Mouse (Mus musculus) embryonic facial prominence, embryonic 14.5 days (tissue): ENCODE results near the gene Sdk1. TPM values are rescaled to one million over a fixed set of nuclear protein-coding genes. Genes with fewer than 3 reads are reported as not detected.
A peak's percentile ranks its signal among the peaks of the same experiment; 100 is the strongest.

Source experiments
- ATAC-seq: fragments of 200-750 bp; cut with Nextera tagmentation; 2 replicates; pipeline ENCODE4 v1.8.0; 2017; ENCODE audit warnings: low read depth, moderate number of reproducible peaks, moderate TSS enrichment
- DNase-seq: peaks from one replicate; pipeline ENCODE4 v3.0.0-alpha.2; 2015; ENCODE audit warnings: low spot score
- H3K27ac ChIP-seq: fragments of 300-500 bp; sonication (generic); replicated peaks from 2 replicates; pipeline ENCODE4 v1.5.1; 2014; ENCODE audit warnings: low read depth, mild to moderate bottlenecking, low read length, moderate library complexity
- H3K27me3 ChIP-seq: fragments of 300-500 bp; sonication (generic); replicated peaks from 2 replicates; pipeline ENCODE4 v1.6.1; 2014; ENCODE audit warnings: low read length; ENCODE audit not compliant: control insufficient read depth, insufficient read depth
- H3K36me3 ChIP-seq: fragments of 300-500 bp; sonication (generic); 2 replicates; pipeline ENCODE4 v1.6.1; 2014; ENCODE audit warnings: low read length, mixed read lengths; ENCODE audit not compliant: control insufficient read depth, insufficient read depth
- H3K4me1 ChIP-seq: fragments of 300-500 bp; sonication (generic); 2 replicates; pipeline ENCODE4 v1.6.1; 2014; ENCODE audit warnings: antibody characterized with exemption, low read length; ENCODE audit not compliant: control insufficient read depth, insufficient read depth
- H3K4me2 ChIP-seq: fragments of 300-500 bp; sonication (generic); 2 replicates; pipeline ENCODE4 v1.6.1; 2014; ENCODE audit warnings: low read depth, mild to moderate bottlenecking, low read length, moderate library complexity, mixed read lengths
- H3K4me3 ChIP-seq: fragments of 300-500 bp; sonication (generic); 2 replicates; pipeline ENCODE4 v1.5.1; 2014; ENCODE audit warnings: low read depth, mild to moderate bottlenecking, low read length
- H3K9ac ChIP-seq: fragments of 300-500 bp; sonication (generic); 2 replicates; pipeline ENCODE4 v1.6.1; 2014; ENCODE audit warnings: low read depth, mild to moderate bottlenecking, low read length, moderate library complexity, mixed read lengths
- H3K9me3 ChIP-seq: fragments of 300-500 bp; sonication (generic); 2 replicates; pipeline ENCODE4 v1.6.1; 2016; ENCODE audit warnings: low read length; ENCODE audit not compliant: control insufficient read depth
- WGBS: fragments of 180-500 bp; shearing (Covaris S2); extraction: QIAGEN DNeasy Blood & Tissue Kit; methylation state at CpG from one replicate; pipeline ENCODE4 v1.1.7; 2014; 5-methylcytosine and 5-hydroxymethylcytosine counted together
- polyA plus RNA-seq: library from polyadenylated mRNA; unstranded; fragments of >200 nt; fragmentation: Nextera tagmentation; extraction: Ambion mirVana; gene quantifications from 2 replicates; pipeline ENCODE4 v1.2.1, GENCODE M21; 2014

Gene Sdk1
- polyA plus RNA-seq, 1 experiment from 2014 or later: 2.7 TPM

DNA sequence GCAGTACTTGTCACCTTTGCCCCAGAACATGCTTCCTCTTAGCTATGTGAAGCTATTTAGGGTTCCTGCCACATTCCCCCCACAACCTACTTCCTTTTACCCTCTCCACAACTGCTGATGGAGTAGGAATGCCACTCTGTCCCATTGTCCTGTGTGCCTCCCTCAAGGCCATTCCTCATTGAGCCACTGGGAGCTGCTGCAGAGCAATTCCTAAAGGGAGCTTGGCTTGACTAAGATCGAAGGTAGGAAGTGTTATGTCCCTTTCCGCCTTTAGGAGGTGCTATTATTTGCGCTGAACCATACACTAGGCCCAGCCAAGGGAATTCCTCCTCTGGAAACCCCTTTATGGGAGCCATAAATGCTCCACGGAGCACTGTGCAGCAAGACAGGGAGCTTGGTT, 743.0 kb downstream of the Sdk1 start:
- Histone ChIP-seq H3K4me1 (no peaks in the 10 kb centered on the region), H3K36me3 (no peaks in the 10 kb centered on the region), H3K4me3 (no peak overlapping the region), H3K9ac (no peak overlapping the region), H3K27me3 (no peaks in the 10 kb centered on the region), H3K4me2 (no peak overlapping the region), H3K9me3 (no peaks in the 10 kb centered on the region), H3K27ac (no peak overlapping the region)
- 73% methylated on average over 4 of the region's 4 CpGs for WGBS
- no peak for DNase-seq
- no peak for ATAC-seq

DNA sequence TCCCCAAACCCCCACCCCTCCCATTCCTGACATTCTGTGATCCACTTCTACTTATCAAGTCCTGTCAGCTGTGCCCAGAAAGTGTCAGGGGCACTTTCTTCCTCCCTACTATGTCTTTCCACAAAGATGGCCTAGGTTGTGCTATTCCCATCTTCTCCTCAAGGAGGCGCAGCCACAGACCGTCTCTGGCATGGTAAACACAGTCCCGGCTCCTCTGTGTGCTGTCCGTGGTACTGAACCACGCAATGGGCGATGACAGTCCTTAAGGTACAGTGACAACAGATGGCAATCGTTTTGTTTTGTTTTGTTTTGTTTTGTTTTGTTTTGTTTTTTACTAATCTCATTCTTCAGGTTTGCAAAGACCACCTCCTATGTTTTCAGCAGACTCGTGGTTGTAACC, 743.7 kb downstream of the Sdk1 start:
- H3K9me3 ChIP-seq: no peaks in the 10 kb centered on the region
- H3K4me3 ChIP-seq: no peak overlapping the region
- H3K27ac ChIP-seq: no peak overlapping the region
- no peaks in the 10 kb centered on the region for H3K27me3 ChIP-seq
- H3K9ac ChIP-seq: no peak overlapping the region
- no peak overlapping the region for H3K4me2 ChIP-seq
- DNase-seq (peak; percentile 87), ATAC-seq (0 out of 2 replicates have a peak, but pooled peaks have one; percentile 57)
- WGBS: 7% methylated on average over 8 of the region's 8 CpGs
- no peaks in the 10 kb centered on the region for H3K36me3 ChIP-seq
- H3K4me1 ChIP-seq: no peaks in the 10 kb centered on the region

DNA sequence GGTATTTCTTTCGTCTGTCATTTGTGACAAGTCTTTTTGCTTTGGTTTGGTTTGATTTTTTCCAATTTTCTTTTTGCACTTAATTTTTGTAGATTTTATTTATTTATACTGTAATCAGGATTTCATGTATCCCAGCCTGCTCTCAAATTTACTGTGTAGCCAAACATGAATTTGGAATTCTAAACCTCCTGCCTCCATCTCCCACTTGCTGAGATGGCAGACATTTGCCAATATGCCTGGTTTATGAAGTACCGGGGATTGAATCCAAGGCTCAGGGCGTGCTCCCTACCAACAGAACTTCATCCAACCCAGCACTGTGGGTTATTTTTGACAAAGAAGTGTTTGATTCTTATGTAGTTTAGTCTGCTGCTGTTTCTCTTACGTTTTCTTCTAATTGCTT, 744.3 kb downstream of the Sdk1 start:
- H3K36me3 ChIP-seq: no peaks in the 10 kb centered on the region
- H3K9me3 ChIP-seq: no peaks in the 10 kb centered on the region
- H3K9ac ChIP-seq: no peak overlapping the region
- no peak for ATAC-seq
- no peak overlapping the region for H3K4me2 ChIP-seq
- H3K4me3 ChIP-seq: no peak overlapping the region
- WGBS: 83% methylated on average over 4 of the region's 4 CpGs
- no peak overlapping the region for H3K27ac ChIP-seq
- no peaks in the 10 kb centered on the region for H3K27me3 ChIP-seq
- no peak for DNase-seq
- no peaks in the 10 kb centered on the region for H3K4me1 ChIP-seq

DNA sequence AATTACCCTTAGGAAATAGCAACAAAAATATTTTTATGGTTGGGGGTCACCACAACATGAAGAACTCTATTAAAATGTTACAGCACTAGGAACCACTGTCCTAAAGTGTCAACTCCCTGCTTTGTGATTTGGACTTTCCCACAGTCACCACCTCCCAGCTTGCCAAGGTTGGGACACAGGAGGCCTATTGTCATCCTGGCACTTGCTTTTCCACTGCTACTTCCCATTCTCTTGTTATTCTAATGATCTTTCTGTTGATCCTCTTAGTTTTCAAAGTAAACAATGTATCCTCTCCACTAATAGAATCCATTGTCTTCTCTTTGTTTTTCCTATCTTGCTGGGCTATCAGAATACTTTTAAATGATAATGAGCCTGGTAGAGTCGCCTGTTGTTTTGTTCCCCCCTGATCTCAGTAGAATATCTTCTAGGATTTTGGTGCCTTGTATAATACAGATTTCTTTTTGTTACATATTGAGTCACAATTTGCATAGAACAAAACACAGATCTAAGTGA, 746.1 kb downstream of the Sdk1 start:
- no peak for ATAC-seq
- 10% methylated on average over 1 of the region's 1 CpGs for WGBS

DNA sequence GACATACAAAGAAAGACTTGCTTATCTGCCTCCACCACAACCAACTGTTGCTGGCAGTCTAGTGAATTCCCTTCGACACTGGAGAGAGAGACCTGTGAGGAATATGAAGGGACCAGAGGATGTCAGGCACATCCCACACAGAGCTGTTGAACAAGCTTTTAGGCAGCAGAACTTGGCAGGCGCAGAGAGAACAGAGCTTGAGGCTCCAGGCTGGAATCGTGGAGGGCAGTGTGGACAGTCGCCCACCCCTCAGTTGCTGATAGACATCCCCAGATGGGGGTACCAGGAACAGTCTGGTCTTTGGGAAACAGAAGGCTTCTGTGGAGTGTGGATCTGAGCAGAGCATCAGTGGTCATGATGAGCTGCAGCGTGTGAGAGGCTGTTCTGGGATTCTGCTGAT, 747.4 kb downstream of the Sdk1 start:
- WGBS: 82% methylated on average over 5 of the region's 5 CpGs
- Histone ChIP-seq H3K36me3 (no peaks in the 10 kb centered on the region), H3K9ac (no peak overlapping the region), H3K9me3 (no peaks in the 10 kb centered on the region), H3K4me2 (no peak overlapping the region), H3K4me3 (no peak overlapping the region), H3K4me1 (no peaks in the 10 kb centered on the region), H3K27ac (no peak overlapping the region), H3K27me3 (no peaks in the 10 kb centered on the region)
- ATAC-seq: no peak
- DNase-seq: no peak

More for the DNA sequence above, 746.1 kb downstream of the Sdk1 start:
- Histone ChIP-seq H3K4me3 (no peak overlapping the region), H3K36me3 (no peaks in the 10 kb centered on the region), H3K9me3 (no peaks in the 10 kb centered on the region), H3K4me2 (no peak overlapping the region), H3K9ac (no peak overlapping the region), H3K4me1 (no peaks in the 10 kb centered on the region), H3K27ac (no peak overlapping the region), H3K27me3 (no peaks in the 10 kb centered on the region)
- DNase-seq: no peak

DNA sequence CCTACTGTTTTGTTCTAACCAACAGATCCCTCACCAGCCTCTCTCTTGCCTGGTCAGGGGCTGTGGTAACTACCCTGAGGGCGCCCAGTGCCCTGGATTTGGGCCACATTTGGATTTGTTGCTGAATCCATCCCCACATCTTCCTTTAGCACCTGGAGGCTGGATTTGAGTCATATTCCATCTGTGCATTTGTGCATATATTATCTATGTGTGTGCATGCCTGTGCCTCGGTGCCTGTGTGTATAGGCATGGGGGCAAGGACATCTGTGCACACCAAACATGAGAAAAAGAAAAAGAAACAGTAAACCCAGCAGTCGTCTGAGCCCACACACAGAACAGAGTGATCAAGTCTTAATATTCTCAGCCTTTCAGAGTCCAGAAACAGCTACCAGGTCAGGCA, 752.9 kb downstream of the Sdk1 start:
- Histone ChIP-seq H3K36me3 (no peaks in the 10 kb centered on the region), H3K4me3 (no peak overlapping the region), H3K4me2 (no peak overlapping the region), H3K4me1 (no peaks in the 10 kb centered on the region), H3K27me3 (no peaks in the 10 kb centered on the region), H3K27ac (no peak overlapping the region), H3K9ac (no peak overlapping the region), H3K9me3 (no peaks in the 10 kb centered on the region)
- no peak for ATAC-seq
- 84% methylated on average over 3 of the region's 3 CpGs for WGBS
- no peak for DNase-seq

DNA sequence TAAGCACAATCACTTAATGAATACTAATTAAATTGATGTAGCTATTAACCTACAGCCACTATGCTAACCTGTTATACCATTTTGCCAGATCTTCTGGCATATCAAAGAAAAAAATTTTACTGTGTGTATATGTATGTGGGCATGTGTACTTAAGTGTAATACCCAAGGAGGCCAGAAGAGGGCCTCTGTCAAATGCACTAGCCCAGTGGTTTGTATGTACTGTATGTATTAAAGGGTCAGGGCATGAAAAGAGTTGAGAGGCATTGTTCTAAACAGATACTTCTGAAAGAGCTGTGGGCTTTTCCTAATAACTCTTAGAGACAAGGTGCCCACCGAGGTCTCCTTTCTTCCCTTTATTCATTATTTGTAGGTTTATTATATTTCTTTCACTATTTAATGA, 759.0 kb downstream of the Sdk1 start:
- no peak overlapping the region for H3K4me2 ChIP-seq
- H3K4me3 ChIP-seq: no peak overlapping the region
- no peak overlapping the region for H3K9ac ChIP-seq
- no peaks in the 10 kb centered on the region for H3K36me3 ChIP-seq
- no peak for ATAC-seq
- no peak for DNase-seq
- no peaks in the 10 kb centered on the region for H3K27me3 ChIP-seq
- WGBS: 100% methylated on average over 1 of the region's 1 CpGs
- no peaks in the 10 kb centered on the region for H3K9me3 ChIP-seq
- no peaks in the 10 kb centered on the region for H3K4me1 ChIP-seq
- H3K27ac ChIP-seq: no peak overlapping the region

DNA sequence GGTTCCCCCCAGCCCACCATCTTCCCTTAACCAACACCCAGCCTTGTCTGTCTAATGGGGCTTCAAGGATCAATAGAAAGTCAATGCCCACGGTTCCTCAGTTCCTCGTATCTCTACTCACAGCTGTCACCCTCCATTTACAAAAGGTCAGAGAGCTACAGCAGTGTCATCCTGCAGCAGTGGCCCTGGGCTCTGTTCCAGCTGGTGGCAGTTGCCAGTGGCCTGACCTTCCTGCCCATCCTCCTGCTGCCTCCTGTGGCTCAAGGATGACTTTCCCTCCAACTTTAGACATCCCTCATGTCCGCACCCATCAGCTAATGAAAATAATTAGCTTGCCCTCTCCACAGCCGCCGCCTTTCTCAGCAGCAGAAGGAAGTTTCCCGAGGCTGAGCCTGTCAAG, 759.8 kb downstream of the Sdk1 start:
- Histone ChIP-seq H3K27me3 (no peaks in the 10 kb centered on the region), H3K27ac (no peak overlapping the region), H3K4me3 (no peak overlapping the region), H3K9ac (no peak overlapping the region), H3K36me3 (no peaks in the 10 kb centered on the region), H3K4me2 (no peak overlapping the region), H3K4me1 (no peaks in the 10 kb centered on the region), H3K9me3 (no peaks in the 10 kb centered on the region)
- 48% methylated on average over 6 of the region's 6 CpGs for WGBS
- DNase-seq (no peak), ATAC-seq (no peak)

DNA sequence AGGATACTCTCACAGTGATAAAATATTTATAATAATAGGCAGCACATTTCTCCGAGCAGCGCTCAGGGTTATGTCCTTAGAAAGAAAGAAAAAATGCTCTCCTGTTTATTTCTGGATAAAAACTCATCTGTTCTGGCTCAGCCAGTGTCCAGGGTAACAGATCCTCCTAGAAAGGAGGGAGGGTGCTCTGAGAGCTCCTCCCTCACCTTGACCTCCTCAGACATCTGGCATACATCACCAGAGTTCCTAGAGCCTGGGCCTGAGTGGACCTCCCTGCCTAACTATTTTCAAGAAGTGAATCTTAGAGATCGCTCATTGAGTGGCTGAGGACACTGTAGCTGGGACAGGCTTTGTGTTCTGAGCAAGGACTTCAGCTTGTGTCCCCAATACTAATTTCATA, 760.7 kb downstream of the Sdk1 start:
- no peak overlapping the region for H3K4me2 ChIP-seq
- WGBS: 62% methylated on average over 3 of the region's 3 CpGs
- no peaks in the 10 kb centered on the region for H3K27me3 ChIP-seq
- no peak overlapping the region for H3K27ac ChIP-seq
- H3K4me3 ChIP-seq: no peak overlapping the region
- H3K9me3 ChIP-seq: no peaks in the 10 kb centered on the region
- DNase-seq: no peak
- no peak overlapping the region for H3K9ac ChIP-seq
- ATAC-seq: no peak; the same call in 1 of the 2 replicates
- H3K36me3 ChIP-seq: no peaks in the 10 kb centered on the region
- no peaks in the 10 kb centered on the region for H3K4me1 ChIP-seq
